Mouse (Mus musculus) spleen, adult 2 months (tissue): ENCODE results near the gene Gm3194. TPM values are rescaled to one million over a fixed set of nuclear protein-coding genes. Genes with fewer than 3 reads are reported as not detected.
"Not testable (repeated sequence)": the region's sequence is repeated elsewhere in the genome, so short reads cannot be mapped to it uniquely, and the experiment has no call there.

Experiments
- DNase-seq, 2 experiments: peaks; one replicate each; pipeline versions ENCODE4 v3.0.0 to v3.0.0-alpha.2; 2012 to 2021; ENCODE audit warnings: low spot score in 2 of 2, low read depth in 1 of 2
- H3K27ac ChIP-seq: fragments of 200-500 bp; 2 replicates; pipeline ENCODE4 v1.5.1; 2012; ENCODE audit warnings: low read length, inconsistent platforms; ENCODE audit not compliant: insufficient read depth
- H3K27me3 ChIP-seq: fragments of 200-500 bp; 2 replicates; pipeline ENCODE4 v1.6.1; 2012; ENCODE audit warnings: mild to moderate bottlenecking, moderate library complexity, low read length, inconsistent platforms; ENCODE audit not compliant: control insufficient read depth, insufficient read depth
- H3K36me3 ChIP-seq: fragments of 200-500 bp; 2 replicates; pipeline ENCODE4 v1.6.1; 2012; ENCODE audit warnings: mild to moderate bottlenecking, low read length, inconsistent platforms; ENCODE audit not compliant: control insufficient read depth, insufficient read depth
- H3K4me1 ChIP-seq: fragments of 200-500 bp; 2 replicates; pipeline ENCODE4 v1.6.1; 2011; ENCODE audit warnings: inconsistent platforms; ENCODE audit not compliant: control insufficient read depth, insufficient read depth, insufficient read length
- H3K4me3 ChIP-seq: fragments of 200-500 bp; 2 replicates; pipeline ENCODE4 v1.5.1; 2011; ENCODE audit warnings: mild to moderate bottlenecking, inconsistent platforms; ENCODE audit not compliant: insufficient read depth, insufficient read length; ENCODE audit errors: extremely low read depth
- WGBS: fragments of 180-500 bp; shearing (Covaris S2); methylation state at CpG from one replicate; pipeline ENCODE4 v1.1.7; 2018; 5-methylcytosine and 5-hydroxymethylcytosine counted together
- polyA plus RNA-seq: library from polyadenylated mRNA; depleted of rRNA; stranded (reverse); fragments of >200 nt; gene quantifications from 2 replicates; pipeline ENCODE4 v1.2.3, GENCODE M21; 2012; rRNA removed

Gm3194 gene
- 0.09 TPM in 2 replicates for polyA plus RNA-seq

GRCm38 (mm10) chr14:5455367-5455766 lies at the start of gene Gm3194:
Gm3194 (minus strand) TSS chr14:5455467.
- DNase-seq, H3K4me3 ChIP-seq, H3K4me1 ChIP-seq, H3K36me3 ChIP-seq, H3K27me3 ChIP-seq, H3K27ac ChIP-seq: not testable (repeated sequence)
- no CpG with 5 or more reads among the region's 3 CpGs for WGBS

- H3K27me3 ChIP-seq, H3K4me3 ChIP-seq, H3K27ac ChIP-seq, H3K36me3 ChIP-seq, DNase-seq, H3K4me1 ChIP-seq: not testable (repeated sequence)
- no CpG with 5 or more reads among the region's 35 CpGs for WGBS
Measured at GRCm38 (mm10) chr14:5501374-5501773, 46.1 kb upstream of the Gm3194 start, which contains the start of gene Gm3488. Gm3488 (plus strand) TSS chr14:5501674.

- WGBS: 67% methylated on average over 4 of the region's 5 CpGs
- not testable (repeated sequence) for DNase-seq, H3K27me3 ChIP-seq, H3K4me1 ChIP-seq, H3K4me3 ChIP-seq, H3K36me3 ChIP-seq, H3K27ac ChIP-seq
Measured at GRCm38 (mm10) chr14:5483907-5484306, 28.6 kb upstream of the Gm3194 start, which contains the start of gene Gm3187. Gm3187 (plus strand) TSS chr14:5484207.

- not testable (repeated sequence) for H3K4me1 ChIP-seq, H3K4me3 ChIP-seq, DNase-seq, H3K36me3 ChIP-seq, H3K27me3 ChIP-seq, H3K27ac ChIP-seq
- no CpG with 5 or more reads among the region's 3 CpGs for WGBS
Measured at GRCm38 (mm10) chr14:5477730-5478129, 22.5 kb upstream of the Gm3194 start, which contains the start of gene Gm8246. Gm8246 (minus strand) TSS chr14:5477830.

GRCm38 (mm10) chr14:5460469-5460868 lies 5.2 kb upstream of the Gm3194 start:
- not testable (repeated sequence) for H3K27ac ChIP-seq, H3K4me3 ChIP-seq, H3K36me3 ChIP-seq, DNase-seq, H3K27me3 ChIP-seq, H3K4me1 ChIP-seq
- no CpG with 5 or more reads among the region's 19 CpGs for WGBS

GRCm38 (mm10) chr14:5388949-5389348 lies 66.3 kb downstream of the Gm3194 start, which contains the start of gene Gm3500:
Gm3500 (minus strand) TSS chr14:5389049.
- H3K4me3 ChIP-seq, H3K27ac ChIP-seq, H3K4me1 ChIP-seq, H3K36me3 ChIP-seq, H3K27me3 ChIP-seq, DNase-seq: not testable (repeated sequence)
- WGBS: no CpG with 5 or more reads among the region's 37 CpGs

Other genes with a start within 250 kb of the Gm3194 start
- gene Gm3526, start 194.9 kb downstream of the Gm3194 start, polyA plus RNA-seq: not detected in 2 replicates
- not detected in 2 replicates for gene Gm3542, start 120.5 kb downstream of the Gm3194 start, polyA plus RNA-seq
- gene Gm3500, start 66.4 kb downstream of the Gm3194 start, polyA plus RNA-seq: not detected in 2 replicates
- not detected in 2 replicates for gene Gm8246, start 22.4 kb upstream of the Gm3194 start, polyA plus RNA-seq
- not detected in 2 replicates for gene Gm3187, start 28.7 kb upstream of the Gm3194 start, polyA plus RNA-seq
- not detected in 2 replicates for gene Gm3488, start 46.2 kb upstream of the Gm3194 start, polyA plus RNA-seq
- not detected in 2 replicates for gene Gm3532, start 83.0 kb upstream of the Gm3194 start, polyA plus RNA-seq
- not detected in 2 replicates for gene Gm8265, start 177.6 kb upstream of the Gm3194 start, polyA plus RNA-seq
- not detected in 2 replicates for gene Gm9603, start 232.0 kb upstream of the Gm3194 start, polyA plus RNA-seq